Mouse (Mus musculus) v-Abl transformed pro-B cells (cell line): ENCODE data around the gene Hunk.

Experiments
- in situ Hi-C, 2 experiments: fragments of 400-800 bp; cut with MboI; formaldehyde crosslinking; loops; one replicate each; pipeline ENCODE4 v1.15.1; 2025; ENCODE audit not compliant: unreplicated experiment in 2 of 2

Gene Hunk

DNA sequence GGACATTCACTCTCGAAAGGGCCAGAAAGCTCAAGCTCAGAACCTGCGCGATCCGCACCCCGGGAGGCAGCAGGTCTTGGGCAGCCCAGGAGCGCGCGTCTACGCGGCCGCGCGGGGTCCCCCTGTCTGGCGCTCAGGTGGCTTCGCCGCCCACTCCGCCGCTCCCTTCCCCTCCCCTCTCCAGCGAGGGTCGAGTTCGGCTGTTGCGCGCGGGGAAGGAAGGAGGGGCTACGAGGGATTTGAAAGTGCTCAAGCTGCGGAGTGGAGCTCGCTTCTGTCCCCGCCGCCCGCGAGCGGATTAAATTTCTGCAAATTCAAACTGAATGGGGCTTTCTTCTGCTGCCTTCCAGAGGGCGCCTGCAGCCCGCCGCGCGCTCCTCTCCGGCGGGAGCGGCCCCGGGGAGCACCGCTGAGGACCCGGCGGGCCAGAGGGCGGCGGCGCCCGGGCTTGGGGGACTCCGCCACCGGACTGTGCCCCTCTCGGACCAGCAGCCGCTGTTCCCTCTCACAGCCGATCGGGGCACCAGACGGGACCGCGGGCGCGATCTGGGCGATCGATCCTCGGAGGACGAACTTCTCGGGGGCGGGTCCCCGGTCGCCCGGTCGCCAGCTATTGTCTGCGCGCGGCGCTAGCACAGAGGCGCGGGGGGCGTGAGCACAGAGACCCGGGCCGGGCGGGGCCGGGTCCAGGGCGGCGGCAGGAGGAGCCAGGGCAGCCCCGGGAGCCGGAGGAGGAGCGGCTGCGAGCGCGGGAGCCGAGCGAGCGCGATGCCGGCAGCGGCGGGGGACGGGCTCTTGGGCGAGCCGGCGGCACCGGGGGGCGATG lies at the start of gene Hunk:
Hunk (plus strand) TSS at position 326 of the 826 bp plus-strand sequence.
- in situ Hi-C loops, result no loop called here

DNA sequence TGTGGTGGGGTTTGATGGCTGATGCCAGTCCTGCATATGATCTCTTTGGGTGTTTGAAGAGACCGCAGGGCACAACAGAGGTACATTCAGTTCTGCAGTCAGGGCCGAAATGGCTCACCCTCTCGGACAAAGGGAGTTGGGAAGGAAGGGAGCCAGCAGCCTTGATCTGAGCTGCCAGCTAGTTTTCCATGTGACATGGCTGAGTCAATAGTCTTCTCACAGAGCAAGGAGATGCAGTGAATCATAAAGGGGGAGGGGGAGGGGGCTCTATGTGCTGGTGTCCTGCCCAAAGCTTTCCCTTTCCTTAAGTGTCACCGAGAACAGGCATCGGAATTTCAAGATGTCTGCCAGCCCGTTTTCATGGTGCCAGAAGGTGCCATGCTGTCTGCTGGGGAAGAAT lies 46.8 kb upstream of the Hunk start:
- in situ Hi-C loops, result no loop called here

DNA sequence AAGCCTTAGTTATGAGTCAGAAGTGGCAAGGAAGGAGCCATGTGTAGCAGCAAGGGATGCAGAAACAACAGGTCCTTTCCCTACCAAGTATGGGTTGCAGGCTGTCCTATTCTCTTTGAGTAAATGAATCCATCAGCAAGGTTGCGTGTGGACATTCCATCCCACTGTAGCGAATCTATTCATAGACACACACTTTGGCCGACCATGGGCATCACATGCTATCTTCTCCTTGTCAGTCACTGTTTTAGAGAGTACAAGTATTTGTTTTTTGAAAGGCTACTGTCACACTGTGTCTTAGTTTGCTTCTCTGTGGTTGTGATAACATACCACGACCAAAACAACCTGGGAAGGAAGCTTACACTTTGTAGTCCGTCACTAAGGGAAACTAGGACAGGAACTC lies 44.7 kb upstream of the Hunk start:
- in situ Hi-C loops, result no loop called here

DNA sequence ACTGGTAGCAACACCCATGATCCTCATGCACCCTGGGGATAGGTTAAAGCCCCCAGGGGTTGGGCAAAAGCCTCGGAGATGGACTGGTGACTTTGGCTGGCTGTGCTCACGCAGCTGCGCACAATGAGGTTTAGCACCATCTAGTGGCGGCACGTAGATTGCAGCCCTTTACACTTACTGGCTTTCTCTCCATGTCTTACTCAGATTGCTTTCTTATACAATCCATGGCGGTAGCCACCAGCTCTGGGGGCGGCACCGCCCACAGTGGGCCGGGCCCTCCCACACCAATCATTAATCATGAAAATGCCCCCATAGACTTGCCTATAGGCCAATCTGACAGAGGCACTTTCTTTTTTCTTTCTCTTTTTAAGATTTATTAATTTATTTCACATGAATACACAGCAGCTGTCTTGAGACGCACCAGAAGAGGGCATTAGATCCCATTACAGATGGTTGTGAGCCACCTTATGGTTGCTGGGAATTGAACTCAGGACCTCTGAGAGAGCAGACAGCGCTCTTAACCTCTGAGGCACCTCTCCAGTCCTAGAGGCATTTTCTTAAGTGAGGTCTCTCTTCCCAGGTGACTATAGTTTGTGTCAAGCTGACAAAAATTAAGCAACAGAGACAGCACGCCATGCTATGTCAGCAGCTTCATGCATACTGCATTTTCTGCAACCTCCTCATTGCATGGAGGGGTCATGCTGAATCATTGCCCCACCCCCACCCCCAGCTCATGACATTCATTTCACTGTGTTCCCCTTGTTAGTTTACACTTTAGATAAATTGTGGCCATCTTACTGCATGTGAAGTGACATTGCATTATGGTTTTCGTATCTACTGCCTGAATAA lies 35.9 kb upstream of the Hunk start:
- in situ Hi-C loops, result loop anchor here in 1 of 2 experiments (25.0 kb wide), 1 partner anchor 962 kb away; no protein-coding TSS in a partner anchor

DNA sequence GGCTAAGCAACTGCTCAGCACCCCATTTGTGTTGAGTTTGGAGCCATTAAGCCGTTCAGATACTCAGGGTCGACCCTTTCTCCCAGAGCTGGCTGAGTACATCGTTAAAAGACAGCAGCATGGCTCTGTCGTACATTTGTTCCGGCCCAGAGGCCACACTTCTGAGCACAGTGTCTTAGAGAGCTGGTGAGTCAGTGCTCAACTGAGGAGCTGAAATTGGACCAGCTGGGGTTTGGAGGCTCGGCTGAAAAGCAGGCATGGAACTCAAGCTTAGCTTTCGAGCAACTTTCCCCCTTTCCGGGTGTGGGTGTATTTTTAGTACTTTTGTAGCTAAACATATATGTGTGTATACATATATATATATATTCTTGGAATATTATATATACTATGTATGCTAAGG lies 34.1 kb upstream of the Hunk start:
- in situ Hi-C loops, result loop anchor here in 1 of 2 experiments (25.0 kb wide), 1 partner anchor 961 kb away; no protein-coding TSS in a partner anchor

DNA sequence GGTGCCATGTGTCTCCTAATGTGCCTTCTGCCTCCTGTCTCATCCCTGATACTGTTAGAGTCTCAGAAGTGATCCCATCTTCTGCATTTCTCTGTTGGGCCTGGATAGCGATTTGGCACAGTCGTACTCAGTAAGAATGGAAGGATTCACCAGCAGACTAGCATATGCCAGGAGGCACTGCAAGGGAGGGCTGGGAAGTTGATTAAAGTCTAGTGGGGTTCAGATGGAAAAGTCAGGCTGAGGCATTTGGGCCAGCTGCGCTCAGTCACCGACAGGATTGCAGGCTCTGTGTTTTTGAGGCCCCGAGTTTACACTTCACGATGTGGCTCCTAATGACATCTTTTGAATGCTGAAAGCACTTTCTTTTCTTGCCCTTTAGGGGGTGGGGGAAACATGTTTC lies 33.1 kb upstream of the Hunk start:
- in situ Hi-C loops, result loop anchor here in 1 of 2 experiments (25.0 kb wide), 1 partner anchor 960 kb away; no protein-coding TSS in a partner anchor

DNA sequence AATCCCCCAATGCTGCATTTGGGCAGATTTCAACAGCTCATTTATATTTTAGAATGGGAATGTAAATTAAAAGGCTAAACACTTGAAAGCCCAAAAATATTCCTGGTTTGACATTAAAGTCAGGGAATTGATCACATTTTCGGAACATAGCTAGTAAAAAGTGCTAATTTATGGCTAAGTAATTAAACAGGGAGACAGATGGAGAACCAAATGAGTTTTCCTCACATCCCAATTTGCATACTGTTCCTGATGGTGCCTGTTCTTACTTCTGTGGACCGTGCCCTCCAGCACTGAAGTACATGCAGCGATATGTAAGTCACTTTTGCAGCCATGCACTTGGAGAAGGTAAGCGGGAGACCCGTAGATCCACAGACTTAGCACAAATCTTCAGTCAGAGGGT lies 32.7 kb upstream of the Hunk start:
- in situ Hi-C loops, result loop anchor here in 1 of 2 experiments (25.0 kb wide), 1 partner anchor 959 kb away; no protein-coding TSS in a partner anchor

DNA sequence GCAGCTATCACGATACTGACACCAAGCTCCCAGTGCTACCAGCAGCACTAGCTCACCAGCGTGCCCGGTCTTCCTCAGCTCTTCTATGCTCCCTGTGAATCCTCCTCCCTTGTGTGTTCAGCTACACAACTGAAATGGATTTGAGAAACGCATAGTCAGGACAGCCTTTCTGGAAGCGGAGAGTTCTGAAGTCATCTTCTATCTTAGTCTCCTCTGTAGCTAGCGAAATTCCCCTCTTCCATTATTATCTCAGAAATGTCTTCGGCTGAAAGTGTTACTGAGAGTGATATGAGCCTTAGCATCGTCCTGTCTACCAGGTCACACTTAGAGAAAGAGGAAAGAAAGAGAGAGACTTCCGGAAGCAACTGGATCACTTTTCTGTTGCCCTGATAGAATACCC lies 26.5 kb upstream of the Hunk start:
- in situ Hi-C loops, result loop anchor here in 1 of 2 experiments (25.0 kb wide), 1 partner anchor 953 kb away; no protein-coding TSS in a partner anchor

DNA sequence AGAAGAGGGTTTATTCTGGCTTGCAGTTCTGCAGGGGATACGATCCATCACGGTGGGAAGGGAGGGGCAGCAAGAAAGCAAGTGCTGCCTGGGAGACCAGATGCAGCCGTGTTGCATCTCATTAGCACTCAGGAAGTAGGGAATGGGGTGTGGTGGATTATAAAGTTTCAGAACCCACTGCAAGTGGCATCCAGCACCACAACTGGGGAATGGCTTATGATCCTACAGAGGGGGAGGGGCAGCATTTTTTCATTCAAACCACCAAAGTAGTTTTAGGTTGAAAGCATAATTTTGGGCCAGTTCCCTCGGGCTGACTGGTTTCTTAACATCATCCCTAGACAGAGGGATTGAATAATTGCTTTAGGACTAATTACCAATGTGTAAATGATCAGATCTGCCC lies 26.1 kb upstream of the Hunk start:
- in situ Hi-C loops, result loop anchor here in 1 of 2 experiments (25.0 kb wide), 1 partner anchor 953 kb away; no protein-coding TSS in a partner anchor

DNA sequence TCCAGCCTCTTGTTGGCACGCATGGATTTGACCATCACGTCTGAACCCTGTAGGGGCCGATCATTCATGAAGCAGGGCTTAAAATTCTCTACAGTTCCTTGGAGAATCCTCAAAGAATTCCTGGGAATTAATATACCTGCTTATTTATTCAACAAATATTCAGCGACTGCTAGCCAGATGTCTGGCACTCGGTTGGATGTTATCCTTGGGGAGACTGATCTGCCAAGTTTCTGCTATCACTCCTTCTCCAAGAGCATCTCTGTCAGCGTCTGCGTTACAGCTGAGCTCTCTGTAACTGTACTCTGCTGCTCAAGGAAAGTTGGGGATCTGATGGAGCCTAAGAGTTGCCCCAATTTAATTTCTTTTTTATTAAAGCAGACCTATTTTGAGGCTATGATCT lies 25.5 kb upstream of the Hunk start:
- in situ Hi-C loops, result loop anchor here in 1 of 2 experiments (25.0 kb wide), 1 partner anchor 952 kb away; no protein-coding TSS in a partner anchor

DNA sequence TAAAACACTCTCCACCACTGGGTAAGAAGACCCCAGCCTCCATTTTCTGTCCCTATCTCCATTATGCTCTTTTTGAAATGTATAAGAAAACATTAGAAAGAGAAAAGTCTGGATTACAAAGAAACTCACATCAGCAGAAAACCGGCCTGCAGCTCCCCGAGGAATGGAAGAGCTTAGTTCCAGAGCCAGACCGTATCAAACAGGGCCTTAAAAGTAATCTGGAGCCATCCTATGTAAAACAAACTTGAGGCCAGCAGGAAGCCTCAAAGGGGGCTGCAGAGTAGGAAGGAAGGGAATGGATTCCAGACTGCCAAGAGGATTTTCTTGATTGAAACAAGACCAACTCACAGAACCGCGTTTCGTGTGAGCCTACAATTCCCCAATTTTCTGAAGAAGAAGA lies 22.9 kb upstream of the Hunk start:
- in situ Hi-C loops, result loop anchor here in 1 of 2 experiments (25.0 kb wide), 1 partner anchor 949 kb away; no protein-coding TSS in a partner anchor

DNA sequence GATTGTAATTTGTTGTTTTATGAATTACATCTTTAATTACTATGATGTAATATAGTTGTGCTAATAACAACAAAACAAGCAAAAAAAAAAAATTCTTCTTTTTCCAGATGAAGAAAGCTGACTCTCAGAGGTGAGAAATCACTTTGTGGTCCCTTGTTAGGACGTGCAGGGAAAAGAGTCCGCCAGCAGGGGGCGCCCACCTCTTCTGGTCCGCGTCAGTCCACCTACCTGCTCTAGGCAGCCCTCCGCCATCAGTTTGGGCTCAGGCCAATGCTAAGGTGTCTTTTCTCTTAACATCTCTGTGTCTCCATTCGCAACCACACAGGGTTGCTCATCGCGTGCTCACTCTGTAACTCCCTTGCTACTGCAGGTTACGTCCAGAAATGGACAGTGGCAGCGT lies 5.9 kb upstream of the Hunk start:
- in situ Hi-C loops, result no loop called here

DNA sequence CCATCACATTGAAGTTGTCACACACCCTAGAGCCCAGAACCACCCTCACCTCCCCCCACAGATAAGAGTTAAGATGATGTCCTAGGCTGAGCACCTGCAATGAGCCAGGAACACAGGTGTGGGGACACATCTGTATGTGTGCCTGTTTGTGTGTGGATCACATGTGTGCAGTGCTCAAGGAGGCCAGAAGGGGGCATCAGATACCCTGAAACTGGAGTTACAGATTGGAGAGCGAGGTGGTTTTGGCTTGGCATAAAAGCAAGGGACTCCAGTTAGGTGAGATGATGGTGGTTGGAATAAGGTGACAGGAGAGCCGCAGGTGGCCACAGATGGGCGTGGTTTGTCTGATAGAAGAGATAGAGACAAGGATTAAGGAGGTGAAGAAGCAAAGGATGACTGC lies 4.2 kb upstream of the Hunk start:
- in situ Hi-C loops, result no loop called here

DNA sequence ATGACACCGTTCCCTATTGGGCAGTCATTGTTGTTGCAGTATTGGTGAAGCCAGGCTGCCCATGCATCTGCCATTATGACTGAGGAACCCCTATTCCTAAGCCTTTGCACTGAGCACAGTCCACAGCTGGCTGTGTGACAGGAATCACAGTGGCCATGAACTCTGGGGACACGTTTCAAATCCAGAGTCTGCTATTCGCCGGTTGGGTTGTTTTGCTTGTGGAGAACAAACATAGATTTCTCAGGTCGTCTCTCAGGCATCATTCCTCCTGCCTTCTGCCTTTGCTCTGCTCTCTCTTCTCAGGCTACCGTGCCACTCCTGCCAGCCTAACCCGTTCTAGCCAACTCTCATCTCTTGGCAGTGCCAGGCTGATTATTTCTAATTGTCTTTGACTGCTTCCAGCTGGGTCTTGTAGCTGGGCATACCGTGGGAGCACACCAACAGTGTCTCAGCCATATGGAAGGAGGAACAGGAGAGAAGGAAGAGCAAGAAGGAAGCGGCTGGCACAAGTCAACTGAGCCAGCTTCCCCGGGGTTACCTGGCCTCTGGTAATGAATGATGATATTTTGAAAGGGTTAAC lies 3.0 kb upstream of the Hunk start:
- in situ Hi-C loops, result no loop called here

DNA sequence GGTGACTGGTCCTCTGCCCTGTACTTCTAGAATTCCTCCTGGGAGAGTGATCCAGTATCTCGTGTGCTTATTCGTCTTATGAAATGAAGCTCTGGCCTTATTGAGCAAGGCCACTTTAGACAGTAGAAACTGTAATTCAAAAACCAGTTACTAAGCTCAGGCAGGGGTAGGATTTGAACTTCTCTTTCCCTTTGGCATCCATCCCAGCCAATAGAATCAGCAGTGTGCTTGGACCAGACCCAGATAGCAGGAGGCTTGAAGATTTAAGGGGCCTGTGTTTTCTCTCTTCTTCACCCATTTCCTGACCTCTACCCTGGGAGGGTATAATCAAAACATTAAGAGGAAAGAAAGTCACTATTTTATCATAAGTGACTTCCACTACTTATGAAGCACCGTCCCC lies 1.8 kb upstream of the Hunk start:
- in situ Hi-C loops, result no loop called here

DNA sequence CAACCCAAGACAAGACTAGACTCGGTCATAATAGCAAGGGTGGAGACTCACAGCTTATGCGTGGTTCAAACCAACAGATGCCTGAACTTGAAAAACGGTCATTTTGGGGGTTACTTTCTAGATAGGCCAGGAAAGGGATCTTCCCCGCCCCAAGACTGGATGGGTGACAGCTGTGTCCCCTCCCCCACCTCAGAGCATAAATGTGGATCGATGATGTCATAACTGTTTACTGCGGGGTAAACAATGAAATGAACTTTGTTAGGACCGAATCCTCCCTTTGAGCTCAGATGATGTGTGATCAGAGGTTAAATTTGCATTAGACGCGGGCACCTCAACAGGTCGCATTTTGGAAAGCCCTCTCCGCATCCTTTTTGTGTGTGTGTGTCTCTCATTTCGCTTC lies 967 bp upstream of the Hunk start:
- in situ Hi-C loops, result no loop called here

DNA sequence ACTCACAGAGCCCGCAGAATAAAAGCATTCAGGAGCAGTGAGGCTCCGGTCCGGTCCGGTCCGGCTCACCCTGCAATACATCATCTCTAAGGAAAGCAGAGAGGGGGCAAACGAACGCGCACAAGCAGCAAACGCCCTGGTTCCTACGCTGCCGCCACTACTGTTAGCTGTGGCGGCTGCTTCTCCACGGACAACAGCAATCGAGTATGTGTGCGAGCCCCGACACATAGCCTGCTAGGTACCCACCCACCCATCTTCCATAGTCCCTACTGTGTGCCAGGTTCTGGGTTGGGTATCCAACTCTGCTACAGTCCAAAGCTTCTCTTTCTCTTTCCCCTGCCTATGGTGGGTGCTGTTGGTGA lies 506 bp upstream of the Hunk start:
- in situ Hi-C loops, result no loop called here

DNA sequence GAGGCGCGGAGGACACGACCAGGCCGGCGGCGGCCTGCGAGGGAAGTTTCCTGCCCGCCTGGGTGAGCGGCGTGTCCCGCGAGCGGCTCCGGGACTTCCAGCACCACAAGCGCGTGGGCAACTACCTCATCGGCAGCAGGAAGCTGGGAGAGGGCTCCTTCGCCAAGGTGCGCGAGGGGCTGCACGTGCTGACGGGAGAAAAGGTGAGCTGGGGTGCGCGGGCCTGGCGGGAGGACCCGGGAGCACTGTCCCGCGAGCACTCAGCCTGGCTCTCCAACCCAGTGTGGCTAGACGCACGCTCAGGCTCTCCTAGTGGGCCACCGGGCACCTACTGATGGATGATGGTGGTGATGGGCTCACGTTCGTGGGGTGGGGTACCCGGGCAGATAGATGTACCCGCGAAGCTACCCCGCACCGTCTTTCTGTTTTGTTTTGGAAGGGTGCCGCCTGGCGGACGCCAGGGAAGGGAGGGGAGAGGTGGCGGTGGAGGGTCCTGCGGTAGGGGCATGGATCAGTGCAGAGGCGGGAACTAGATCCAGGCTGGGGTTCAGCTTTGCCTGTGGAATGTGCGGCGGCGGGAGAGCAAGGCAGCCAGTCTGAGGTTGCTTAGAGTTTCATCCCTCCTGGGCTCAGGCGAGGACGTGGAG lies 824 bp downstream of the Hunk start:
- in situ Hi-C loops, result no loop called here

DNA sequence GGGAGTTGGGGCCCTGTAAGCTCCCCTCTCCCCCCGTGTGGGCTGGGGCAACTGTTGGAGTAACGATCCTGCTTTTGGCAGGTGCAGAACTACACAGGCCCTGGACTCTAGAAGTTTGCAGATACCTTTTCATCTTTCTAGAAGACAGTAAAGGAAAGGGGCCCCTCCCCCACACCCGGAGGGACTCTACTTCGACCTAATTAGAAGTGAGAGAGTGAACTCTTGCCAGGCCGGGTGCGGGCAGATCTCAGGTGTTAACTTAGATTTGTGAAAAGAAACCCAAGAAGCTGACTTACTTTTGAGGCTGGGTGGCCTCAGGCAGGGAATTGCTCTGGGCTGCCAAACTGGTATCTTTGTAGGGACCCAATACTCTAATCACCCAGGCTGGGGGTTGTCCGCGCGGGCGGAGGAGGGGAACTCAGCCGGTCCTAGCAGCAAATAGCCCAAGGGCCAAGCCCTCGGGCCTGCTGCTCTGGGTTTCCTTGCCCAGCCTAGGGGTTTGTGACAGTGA lies 1.4 kb downstream of the Hunk start:
- in situ Hi-C loops, result no loop called here

DNA sequence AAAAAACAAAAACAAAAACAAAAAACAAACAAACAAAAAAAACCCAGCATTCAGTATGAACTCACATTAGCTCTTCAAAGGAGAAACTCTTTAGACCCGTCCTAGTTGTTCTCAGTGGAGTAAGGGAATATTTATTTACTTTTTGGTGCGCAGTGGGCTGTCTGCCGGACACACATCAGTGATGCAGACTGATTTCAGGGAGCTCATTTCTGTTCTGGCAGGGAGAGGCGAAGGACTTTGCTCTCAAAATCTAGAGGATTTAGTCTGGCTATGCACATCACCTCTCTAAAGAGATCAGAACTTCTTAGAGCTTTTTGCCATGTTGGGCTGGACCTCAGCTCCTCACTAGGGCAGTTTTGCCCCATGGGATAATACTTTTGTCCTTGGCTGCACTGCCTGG lies 2.1 kb downstream of the Hunk start:
- in situ Hi-C loops, result no loop called here
